Mouse (Mus musculus) lung, postnatal 36 days (tissue): ENCODE results near the gene Gabbr2.

ENCODE experiments used
- DNase-seq: peaks from one replicate; pipeline ENCODE4 v3.0.0; 2022; ENCODE audit warnings: mixed read lengths

Gene Gabbr2

DNA sequence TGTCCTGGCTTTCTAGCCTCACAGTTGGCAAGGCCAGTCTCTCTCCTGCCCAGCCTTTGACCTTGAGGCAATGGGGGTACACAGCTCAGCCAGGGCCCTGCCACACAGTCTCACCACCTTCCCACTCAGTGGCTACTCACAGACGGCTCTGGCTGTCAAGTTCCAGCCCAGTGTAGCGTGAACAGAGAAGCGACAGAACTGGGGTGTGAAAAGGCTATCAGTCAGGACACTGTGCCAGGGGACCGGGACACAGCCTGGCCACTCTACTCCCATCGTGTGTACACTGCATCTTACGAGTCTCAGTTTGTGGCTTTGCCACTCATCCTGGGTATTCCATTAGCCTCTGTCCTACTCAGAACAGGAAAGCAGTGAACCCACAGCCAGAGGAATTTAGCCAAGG lies 295.2 kb downstream of the Gabbr2 start:
- DNase-seq = no peak

DNA sequence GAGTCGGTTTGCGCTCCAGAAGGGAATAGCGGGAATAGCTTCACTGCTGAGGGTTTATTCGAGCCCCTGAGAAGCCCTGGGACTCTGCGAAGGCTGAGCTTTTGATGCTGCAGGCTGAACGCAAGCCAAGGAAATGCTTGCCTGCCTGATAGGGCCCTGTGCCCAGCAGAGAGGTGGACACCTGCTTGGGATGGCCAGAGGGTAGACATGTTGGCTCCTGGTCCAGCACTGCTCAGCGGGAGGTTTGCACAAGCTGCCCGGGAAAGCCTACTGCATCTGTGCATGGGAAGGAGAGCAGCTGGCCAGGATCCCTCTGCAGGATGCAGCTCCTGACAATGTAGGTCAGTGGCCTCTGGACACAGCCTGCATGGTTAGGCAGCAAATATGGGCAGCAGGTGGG lies 301.1 kb downstream of the Gabbr2 start:
- DNase-seq = no peak

DNA sequence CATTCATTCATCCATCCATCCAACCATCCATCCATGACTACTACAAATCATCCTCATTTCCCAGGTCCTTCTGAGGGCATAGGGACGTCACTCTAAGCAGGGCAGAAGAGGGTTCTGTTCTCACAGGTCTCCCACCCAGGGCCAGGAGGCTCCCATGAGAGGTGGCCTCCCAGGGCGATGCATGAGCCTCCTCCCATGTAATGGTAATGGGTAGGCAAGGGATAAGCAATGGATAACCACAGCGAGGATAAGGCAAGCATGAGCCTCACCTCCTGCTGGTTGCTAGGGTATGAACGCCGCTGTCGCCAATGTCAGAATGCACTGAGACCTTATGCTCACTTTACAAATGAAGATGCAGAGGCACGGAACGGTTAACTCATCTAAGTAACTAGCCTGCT lies 301.7 kb downstream of the Gabbr2 start:
- DNase-seq = no peak

DNA sequence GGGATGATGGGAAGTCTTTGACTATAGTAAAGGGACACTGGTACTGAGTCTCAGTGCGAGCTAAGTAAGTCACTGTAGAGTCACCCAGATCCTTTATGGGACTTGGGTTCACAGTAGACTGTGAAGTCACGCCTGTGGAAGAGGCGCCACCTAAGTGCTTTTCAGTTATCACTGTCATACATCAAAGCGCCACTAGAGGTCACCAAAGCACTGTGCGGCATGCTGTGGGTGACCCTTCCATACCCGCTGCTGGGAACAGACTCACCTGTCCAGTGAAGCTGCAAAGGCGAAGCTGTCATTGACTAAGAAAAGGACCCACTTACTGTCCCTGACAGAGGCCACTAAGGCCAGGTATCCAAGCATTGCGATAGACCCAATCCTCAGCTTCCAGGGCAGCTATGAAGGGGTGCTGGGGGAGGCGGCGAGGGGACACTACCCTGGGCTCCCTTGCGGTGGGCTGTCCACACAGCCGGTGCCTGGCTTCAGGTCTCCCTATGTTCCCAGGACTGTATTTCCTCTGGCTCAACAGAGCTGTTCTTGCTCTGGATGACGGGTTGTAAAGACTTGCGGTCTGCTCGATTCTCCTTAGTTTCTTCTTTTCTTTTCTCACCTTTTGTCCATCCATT lies 302.2 kb downstream of the Gabbr2 start:
- DNase-seq = peak; percentile 85

DNA sequence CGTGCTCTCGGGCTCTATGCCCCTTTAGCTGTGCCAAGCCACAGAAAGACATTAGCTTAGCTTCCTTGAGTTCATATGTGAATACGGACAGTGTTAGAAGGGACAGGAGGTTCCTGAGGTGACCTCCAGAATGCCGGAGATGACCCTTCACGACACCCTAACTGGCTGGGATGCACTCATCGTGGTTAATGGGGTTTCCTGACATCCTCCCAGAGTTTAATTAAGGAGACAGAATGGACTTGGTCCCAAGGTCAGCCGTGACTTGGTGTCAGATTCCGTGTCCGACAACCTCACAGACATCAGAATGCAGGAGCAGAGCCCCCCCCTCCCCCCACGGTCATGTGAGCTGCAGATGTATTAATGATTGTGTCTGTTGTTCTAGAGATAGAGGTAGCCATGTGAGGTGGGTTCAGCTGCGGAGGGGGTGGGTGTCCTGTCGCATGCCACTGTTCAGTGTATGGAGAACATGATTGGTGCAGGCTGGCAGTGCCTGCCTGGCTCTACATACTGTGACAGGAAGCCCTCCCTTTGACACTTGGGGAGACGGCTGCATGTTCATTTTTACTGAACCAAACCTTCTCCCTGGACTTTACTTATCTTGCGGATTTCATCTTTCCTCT lies 303.4 kb downstream of the Gabbr2 start:
- DNase-seq = no peak

DNA sequence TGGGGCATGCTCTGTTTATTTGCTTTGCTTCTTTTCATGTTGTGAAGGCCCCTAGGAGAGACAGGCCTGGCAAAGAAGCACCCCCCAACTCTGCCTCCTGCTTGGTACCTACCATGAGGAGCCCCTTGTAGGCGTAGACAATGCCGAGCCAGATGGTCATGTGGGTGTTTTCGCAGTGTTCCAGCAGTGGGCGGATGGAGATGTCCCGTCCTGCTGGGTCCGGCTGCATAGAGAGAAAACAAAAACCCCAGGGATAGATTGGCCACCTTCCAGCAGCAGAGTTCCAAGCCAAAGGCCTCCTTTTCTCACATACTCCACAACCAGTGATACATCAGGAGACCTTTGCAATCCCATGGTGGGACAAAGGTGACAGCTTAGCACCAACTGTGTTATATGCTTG lies 307.5 kb downstream of the Gabbr2 start:
- no peak for DNase-seq

DNA sequence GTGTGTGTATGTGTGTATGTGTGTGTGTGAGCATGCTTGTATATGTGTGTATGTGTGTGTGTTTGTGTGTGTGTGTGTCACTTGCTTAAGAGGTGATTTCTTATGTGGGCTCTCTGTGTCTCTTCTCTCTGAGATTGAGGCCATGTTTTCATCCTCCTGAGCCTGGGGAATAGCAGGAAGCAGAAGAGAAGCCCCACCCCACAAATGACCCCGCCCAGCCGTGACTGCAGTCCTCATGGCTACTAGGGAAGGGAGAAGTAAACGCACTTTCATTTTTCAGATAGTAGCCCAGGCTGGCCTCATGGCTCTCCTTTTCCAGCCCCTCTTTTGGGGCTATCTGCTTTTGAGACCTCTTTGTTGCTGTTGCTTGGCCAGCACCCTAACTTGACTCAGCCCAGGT lies 315.0 kb downstream of the Gabbr2 start:
- no peak for DNase-seq

DNA sequence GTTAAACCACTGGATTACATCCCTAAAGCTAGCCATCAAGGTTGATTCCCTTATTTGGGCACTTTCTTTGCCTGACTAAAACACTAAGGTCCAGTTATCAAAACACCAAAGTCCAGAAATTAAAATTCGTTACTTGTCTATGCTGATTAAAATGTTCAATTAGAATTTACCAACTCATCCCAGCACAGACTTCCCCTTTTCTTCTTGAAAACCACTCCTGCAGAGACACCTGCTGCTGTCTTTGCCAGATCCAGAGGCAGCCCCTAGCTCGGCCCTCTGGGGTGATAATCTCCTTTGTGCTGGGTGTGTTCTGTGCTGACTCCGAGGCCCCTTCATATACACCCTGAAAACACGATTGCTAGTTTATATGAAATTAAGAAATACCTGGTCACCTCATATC lies 315.7 kb downstream of the Gabbr2 start:
- DNase-seq = no peak

DNA sequence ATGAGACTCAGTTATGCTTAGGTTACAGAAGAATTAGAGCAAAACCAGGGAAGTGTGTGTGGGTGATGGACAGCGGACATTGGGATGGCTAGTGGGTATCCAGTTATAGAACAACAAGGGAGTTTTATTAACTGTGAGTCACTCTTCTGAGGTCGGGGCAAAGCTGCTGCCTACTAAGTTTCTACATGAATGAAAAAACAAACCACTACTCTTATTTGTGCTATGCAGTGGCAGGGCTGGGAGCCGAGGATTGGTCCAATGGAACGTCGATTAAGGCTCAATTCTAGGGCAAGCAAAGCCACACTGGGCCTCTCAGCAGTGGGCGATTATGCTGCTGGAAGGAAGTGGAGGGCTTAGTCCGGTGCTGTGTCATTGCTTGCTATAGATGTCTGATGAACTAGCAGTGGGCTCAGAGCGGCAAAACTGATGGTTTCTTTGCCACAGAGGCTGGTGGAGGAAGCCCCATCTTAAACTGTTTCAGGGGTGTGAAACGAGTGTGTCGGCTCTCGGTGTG lies 316.3 kb downstream of the Gabbr2 start:
- no peak for DNase-seq

DNA sequence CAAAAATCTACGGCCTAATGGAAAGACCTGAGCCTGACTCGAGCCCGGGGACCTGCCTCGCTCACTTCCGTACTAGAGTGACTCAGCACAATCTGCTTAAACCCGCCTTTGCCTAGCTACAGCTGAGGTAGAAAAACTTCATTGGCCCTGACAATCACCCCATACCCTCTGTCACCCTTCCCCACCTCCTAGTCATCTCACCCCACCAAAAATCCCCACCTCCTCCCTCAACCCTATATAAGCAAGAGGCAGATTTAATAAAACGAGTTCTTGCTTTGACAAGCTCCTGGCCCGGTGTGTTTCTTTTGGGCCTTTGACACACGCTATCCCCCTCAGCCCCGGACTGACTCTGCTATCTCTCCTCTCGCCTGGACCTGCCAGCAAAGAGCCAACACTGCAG lies 323.1 kb downstream of the Gabbr2 start:
- DNase-seq = no peak

DNA sequence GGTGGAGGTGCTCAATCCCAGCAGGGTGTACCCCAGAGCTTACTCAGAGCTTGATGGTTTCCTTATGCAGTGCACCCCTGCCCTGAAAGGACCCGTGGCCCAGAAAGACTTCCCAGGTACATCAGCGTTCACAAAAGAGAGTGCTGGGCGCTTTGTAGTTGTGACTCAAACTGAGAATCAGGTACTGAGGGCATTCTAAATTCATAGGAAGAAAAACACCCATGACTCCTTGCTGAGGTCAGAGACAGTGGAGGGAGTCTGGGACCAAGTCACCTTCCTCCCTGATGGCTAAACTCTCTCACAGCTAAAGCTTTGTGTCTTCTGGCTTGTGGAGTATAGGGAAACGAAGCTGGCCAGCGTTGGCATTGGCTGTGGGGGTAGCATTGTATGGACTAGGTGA lies 325.3 kb downstream of the Gabbr2 start:
- no peak for DNase-seq

DNA sequence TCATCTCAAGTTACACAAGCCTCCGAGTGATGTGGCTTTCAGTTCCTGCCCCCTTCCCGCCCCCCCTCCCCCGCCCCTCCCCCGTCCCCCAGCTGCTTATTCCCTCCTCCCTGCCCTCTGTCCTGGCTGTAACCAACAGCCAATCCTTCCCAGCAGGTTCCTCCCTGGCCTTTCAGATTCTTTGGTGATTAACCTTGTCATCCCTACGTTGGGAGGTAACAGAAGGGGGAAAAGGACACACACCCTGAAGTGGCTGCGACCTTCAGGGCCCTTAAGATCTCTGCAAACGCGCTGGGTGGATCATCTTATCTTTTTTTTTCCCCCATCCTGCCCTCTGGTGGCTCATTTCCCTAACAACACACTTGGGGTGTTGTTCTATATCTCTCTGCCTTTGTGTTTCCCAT lies 326.3 kb downstream of the Gabbr2 start:
- no peak for DNase-seq

DNA sequence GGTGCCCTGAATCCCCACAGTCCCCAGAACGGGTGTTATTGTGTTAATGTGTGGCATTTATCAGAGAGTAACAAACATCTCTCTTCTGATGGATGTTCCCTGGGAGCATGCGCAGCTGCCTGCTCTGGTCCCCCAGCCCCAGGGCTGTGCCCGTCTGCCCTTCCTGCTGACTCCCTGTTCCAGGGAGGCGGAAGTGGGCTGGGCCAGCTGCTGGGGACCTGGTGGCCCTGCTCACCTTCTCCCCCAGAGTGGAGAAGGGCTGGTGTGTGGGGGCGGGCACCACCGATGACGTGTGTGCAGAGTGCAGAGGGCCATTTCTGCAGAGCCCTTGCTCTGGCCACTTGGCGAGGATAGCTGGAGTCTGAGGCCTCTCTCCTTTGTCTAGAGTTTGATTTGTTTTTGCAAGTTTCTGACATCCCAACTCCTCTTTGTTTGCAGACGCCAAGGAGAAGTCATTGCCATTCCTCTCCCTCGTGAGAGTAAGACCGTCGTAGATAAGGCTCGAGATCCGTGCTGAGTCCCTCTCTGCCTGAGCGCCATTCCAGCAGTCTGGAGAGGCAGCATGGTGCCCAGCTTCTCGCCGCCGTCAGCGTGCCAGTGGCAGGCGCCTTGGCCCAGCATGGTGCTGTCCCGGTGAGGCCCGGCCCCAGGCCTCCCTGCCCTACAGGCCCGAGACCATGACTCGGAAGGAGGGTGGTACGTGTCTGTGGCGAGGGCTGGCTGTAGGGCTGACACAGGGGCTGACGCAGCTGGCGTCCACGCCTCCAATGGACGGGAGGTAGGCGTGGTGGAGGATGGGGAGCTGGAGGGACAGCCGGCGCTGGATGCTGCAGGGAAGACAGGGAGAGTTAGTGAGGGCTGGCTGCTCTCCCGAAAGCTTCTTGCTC lies 327.3 kb downstream of the Gabbr2 start:
- peak; percentile 44 for DNase-seq

DNA sequence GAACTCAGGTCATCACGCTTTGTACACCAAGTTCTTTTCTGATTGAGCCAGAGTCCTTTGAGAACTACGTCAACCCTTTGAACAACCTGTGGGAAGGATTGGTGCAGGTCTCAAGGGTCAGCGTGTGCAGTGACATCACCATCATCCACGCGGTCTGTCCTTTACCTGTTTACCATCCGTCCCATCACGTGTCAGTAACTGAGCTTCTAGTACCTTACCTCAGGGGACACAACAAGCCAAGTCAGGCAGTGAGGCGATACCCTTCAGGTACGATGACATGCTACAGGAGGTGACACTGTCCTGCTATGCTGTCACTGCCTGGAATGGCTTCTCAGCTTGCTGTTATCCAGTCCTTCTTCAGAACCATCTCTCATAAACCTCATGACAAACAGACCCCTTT lies 330.2 kb downstream of the Gabbr2 start:
- DNase-seq = no peak

DNA sequence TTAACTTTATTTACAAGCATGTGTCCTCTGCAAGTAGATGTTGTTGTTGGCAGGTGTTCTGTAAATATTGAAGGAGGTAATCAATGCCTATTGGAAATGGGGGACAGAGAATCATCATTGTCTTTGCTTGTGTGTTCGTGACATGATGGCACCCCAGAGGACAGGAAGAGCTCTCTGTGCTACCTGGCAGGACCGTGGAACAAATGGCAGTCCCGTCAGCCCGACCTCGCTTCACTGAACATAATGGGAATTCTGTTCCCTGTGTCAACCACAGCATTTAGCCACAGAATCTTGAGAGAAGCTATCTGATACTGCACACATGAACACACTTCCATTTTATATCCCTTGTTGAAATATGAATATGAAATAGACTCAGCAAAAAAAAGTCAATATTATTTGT lies 332.7 kb downstream of the Gabbr2 start:
- no peak for DNase-seq

DNA sequence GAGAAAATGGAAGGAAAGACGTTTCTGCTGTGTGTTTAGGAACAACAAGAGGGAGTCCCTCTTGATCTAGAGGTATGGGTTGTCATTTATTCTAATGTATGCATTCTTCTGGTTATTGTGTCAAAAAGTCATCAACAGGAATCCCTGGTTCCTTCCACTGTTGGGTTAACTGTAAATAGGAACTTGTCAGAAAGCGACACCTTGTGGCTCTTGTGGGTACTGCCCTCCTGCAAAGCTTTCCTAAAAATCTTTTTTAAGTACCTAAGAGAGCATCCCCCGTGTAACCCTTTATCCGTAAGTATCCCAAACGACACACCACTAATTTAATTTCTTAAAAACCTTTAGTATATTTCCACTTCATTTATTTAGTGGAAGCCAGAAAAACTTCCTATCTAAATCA lies 334.6 kb downstream of the Gabbr2 start:
- DNase-seq = peak; percentile 87

DNA sequence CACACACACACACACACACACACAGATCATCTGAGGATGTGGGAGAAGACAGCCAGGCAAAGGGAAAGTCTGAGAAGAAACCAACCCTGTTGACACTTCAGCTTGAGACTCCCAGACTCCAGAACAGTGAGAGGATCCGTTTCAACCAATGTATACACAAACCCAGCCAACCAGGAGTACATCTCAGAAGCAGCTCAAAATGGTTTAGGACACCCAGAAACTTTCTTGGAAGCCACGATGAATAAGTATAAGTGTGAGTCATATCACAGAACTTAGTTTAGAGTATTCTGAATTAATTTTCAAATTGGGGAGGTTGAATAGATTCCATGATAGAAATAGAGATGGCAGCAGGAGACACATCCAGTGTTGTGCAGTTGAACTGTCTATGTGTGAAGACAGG lies 335.7 kb downstream of the Gabbr2 start:
- DNase-seq = no peak

DNA sequence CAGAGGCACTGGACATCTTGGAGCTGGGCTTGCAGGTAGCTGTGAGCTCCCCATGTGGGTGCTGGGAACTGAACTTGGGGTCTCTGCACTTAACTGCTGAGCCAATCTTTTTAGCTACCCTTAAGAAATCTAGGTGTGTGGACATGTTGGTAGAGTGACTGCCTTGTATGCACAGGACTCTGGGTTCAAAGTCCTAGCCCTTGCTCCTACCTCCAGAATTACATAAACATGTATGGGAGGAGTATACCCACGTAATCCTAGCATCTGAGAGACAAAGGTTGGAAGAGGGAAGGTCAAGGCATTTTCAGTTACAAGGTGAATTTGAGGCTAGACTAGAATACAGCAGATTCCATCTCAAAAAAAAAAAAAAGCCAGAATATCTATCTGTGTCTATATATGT lies 336.4 kb downstream of the Gabbr2 start:
- no peak for DNase-seq

DNA sequence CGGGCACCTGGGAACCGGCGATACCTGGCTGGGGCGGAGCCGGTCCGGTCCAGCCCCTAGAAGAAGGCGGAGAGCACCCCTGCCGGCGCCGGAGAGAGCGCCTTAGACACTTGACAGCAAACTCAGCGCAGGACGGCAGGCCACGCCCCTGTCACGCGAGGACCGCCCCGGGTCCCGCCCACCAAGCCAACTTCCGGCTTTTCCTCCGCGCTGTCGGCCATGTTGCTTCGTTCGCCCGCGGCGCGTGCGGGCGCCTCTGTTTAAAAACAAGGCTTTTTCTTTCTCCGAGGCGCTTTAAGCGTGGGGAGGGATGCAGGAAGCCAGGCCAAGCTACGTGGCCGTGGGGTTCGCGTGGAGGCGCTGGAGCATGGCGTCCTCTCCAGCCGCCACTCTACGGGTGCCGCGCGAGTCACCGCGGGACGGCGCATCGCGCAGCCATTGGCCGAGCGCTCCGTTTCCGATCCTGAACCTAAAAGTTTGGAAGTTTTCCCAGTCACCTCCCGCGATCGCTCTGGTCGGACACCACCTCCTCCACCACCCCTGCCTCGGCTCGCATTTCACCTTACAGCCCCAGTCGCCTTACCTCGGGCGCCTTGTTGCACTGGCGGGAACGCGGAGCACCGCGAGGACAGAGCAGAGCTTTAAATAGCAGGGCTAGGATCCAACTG lies 341.5 kb downstream of the Gabbr2 start, which contains the start of gene Tbc1d2:
Gene Tbc1d2 (minus strand): TSS at position 124 of the 668 bp plus-strand sequence.
- DNase-seq = peak; percentile 96

DNA sequence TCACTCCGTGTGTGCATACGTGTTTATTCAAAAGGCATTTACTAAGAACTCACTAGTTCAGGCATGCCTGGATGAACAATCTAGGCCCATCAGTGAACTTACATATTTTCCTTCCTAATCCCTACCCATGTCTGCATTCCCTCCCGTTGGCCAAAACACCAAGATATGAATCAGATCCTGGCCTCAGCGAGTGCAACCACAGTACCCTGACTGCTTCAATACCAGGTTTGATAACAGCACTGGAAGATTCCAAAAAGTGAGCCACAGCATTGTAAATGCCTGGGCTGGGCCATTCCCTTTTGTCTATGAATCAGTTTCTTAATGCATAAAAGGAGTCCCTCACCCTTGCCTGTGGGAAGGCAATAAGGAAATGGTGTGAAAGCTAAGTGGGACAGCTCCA lies 342.5 kb downstream of the Gabbr2 start:
- DNase-seq = no peak

DNA sequence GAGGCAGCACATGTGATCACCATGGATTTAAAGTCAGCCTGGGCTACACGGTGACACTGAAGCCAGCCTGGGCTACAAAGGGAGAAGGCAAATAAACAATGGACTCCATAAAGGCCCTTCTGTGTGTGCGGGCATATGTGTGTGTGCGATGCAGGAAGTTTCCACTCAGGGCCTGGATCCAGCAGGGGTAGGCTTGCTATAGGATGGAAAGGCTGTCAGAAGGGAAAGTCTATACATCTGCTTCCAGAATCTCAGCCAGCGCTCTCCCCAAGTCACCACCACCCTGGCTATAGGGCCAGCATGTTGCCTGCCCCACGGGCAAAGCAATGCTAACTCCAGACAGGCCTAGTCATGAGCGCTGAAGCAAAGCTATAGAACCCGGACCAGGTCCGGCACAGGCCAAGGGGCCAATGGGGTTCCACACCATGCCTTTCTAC lies 348.0 kb downstream of the Gabbr2 start:
- DNase-seq = no peak

DNA sequence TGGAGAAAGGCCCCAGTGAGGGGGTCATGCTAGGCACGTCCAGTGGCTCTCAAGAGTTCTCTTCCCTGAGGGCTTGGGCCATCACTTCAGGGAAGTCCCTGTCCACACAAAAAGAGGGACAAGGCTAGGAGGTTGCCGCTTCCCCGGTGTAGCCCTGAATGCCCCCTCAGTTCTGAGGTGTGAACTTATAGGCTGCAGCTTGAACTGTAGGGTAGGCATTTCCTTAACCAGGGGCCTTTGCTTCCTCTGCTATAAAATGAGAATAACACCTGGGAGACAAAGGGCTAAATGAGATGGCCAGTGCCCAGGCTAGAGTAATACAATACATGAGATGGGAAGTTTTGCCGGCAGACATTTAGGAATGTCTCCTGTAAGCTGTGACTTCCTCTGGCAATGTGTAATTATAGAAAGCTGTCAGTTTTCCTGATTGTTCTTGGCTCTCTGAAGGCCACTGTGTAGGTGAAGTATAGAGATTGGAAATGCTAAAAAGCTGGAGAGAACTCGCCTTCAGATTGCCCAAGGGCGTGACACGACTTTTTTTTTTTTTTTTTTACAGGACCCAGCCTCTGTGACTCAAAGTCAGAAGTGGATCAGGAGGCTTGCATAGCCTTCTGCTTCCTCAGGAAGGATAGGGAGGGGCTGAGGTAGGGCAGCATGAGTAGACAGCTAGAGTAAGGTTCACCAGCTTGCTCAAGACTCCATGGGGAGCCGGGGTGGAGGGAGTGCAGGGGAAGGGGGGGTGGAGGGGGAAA lies 348.6 kb downstream of the Gabbr2 start:
- peak; percentile 73 for DNase-seq
